Mouse (Mus musculus): ENCODE data around the gene Olfr898. TPM values are rescaled to one million over a fixed set of nuclear protein-coding genes. Genes with fewer than 3 reads are reported as not detected.

Olfr898 gene
- polyA plus RNA-seq (2015; fragmentation: Nextera tagmentation; extraction: Ambion mirVana) = not detected in 2 replicates

DNA sequence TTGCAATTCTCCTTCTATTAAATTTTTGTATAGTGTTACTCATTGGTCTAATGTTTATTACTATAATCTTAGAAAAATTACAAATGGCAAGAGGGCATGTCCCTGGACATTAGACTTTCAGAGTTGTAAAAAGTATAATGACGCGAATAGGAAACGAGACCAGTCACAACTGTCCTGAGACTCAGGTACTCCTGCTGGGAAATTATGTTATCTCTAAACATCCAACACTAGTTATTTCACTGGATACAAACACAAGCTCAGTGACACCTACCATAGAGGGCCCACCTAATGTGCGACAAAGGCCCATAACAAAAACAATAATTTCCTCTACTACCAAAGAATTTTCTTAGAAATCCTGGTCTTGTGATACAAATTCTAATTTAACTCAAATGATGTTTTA is at the start of gene Olfr898:
Olfr898 (plus strand) TSS at position 301 of the 400 bp plus-strand sequence.
- no peaks in the 10 kb centered on the region for H3K4me1 ChIP-seq (ENCODE audit: control insufficient read depth, insufficient read depth, low read length)
- WGBS = 94% methylated on average over 4 of the region's 4 CpGs
- H3K27me3 ChIP-seq (replicated peaks; ENCODE audit: control insufficient read depth, insufficient read depth, low read length) = no peaks in the 10 kb centered on the region
- H3K27ac ChIP-seq (ENCODE audit: low read length) = no peak within 1 kb of the TSS
- H3K4me3 ChIP-seq (ENCODE audit: low read length) = no peak within 1 kb of the TSS
- H3K4me2 ChIP-seq (ENCODE audit: low read depth, low read length) = no peak within 1 kb of the TSS
- no peak for ATAC-seq
- H3K9ac ChIP-seq (ENCODE audit: low read depth, low read length) = no peak within 1 kb of the TSS
- no peaks in the 10 kb centered on the region for H3K36me3 ChIP-seq (ENCODE audit: control insufficient read depth, insufficient read depth, low read length)
- H3K9me3 ChIP-seq (ENCODE audit: control insufficient read depth, low read length) = no peaks in the 10 kb centered on the region

DNA sequence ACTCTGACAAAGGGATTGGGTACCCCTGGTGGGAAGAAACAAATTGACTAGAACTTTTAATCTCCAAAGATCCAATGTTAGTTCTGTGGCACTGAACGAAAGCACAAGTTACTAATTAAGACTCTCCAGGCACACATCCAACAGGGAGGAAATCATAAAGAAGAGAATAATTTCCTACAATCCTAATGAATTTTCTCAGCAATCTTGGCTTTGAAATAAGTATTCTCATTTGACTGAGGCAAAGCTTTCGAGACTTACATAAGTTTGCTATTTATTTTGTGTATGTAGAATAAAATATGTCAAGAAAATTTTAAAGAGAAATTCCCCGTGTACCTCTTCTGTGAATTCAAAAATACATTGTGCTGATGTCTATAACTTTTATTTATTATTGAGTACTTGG is 19.5 kb upstream of the Olfr898 start, which contains the start of gene Olfr25:
Olfr25 (plus strand) TSS at position 301 of the 400 bp plus-strand sequence.
- H3K27me3 ChIP-seq (replicated peaks; ENCODE audit: control insufficient read depth, insufficient read depth, low read length) = no peaks in the 10 kb centered on the region
- 76% methylated on average over 3 of the region's 3 CpGs for WGBS
- ATAC-seq = no peak
- no peak within 1 kb of the TSS for H3K4me2 ChIP-seq (ENCODE audit: low read depth, low read length)
- no peaks in the 10 kb centered on the region for H3K4me1 ChIP-seq (ENCODE audit: control insufficient read depth, insufficient read depth, low read length)
- no peak within 1 kb of the TSS for H3K27ac ChIP-seq (ENCODE audit: low read length)
- no peaks in the 10 kb centered on the region for H3K9me3 ChIP-seq (ENCODE audit: control insufficient read depth, low read length)
- H3K4me3 ChIP-seq (ENCODE audit: low read length) = no peak within 1 kb of the TSS
- no peaks in the 10 kb centered on the region for H3K36me3 ChIP-seq (ENCODE audit: control insufficient read depth, insufficient read depth, low read length)
- H3K9ac ChIP-seq (ENCODE audit: low read depth, low read length) = no peak within 1 kb of the TSS

DNA sequence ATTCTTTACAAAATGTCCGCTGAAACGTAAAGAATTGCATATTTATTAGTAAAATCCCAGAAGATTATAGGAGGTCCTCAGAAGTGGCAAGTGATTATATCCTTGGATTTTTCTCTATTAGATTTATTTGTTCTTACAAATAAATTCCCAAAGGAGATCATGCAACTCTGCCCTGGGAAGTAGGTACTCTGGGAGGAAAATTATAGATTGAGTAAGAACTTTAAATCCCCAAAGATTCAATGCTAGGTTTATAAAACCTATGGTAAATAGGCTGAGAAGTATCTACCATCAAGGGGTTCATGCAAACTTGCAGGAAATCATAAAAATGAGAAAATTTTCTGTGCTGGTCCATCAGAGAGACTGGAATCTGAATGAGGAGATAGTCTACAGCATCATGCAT is 18.4 kb downstream of the Olfr898 start, which contains the start of gene Olfr250:
Olfr250 (plus strand) TSS at position 301 of the 400 bp plus-strand sequence.
- H3K9ac ChIP-seq (ENCODE audit: low read depth, low read length) = no peak within 1 kb of the TSS
- H3K4me1 ChIP-seq (ENCODE audit: control insufficient read depth, insufficient read depth, low read length) = no peaks in the 10 kb centered on the region
- H3K9me3 ChIP-seq (ENCODE audit: control insufficient read depth, low read length) = no peaks in the 10 kb centered on the region
- ATAC-seq = no peak
- no peaks in the 10 kb centered on the region for H3K27me3 ChIP-seq (replicated peaks; ENCODE audit: control insufficient read depth, insufficient read depth, low read length)
- 94% methylated on average over 2 of the region's 2 CpGs for WGBS
- no peak within 1 kb of the TSS for H3K4me3 ChIP-seq (ENCODE audit: low read length)
- no peak within 1 kb of the TSS for H3K4me2 ChIP-seq (ENCODE audit: low read depth, low read length)
- no peak within 1 kb of the TSS for H3K27ac ChIP-seq (ENCODE audit: low read length)
- no peaks in the 10 kb centered on the region for H3K36me3 ChIP-seq (ENCODE audit: control insufficient read depth, insufficient read depth, low read length)

DNA sequence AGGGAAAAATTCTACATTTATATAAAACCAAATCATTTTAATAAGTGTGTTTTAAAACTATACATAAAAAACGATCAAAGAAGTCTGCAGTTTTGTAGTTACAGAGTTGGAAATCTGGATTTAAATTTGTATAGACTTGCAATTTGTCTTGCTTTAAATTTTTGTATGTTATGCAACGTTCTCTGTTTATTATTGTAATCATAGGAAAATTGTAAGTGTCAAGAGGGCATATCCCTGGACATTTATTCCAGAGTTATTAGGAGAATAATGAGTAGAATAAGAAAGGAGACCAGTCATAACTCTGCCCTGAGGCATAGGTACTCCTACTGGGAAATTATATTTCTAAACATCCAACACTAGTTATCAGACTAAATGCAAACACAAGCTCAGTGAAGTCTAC is 28.6 kb downstream of the Olfr898 start, which contains the start of gene Olfr251:
Olfr251 (plus strand) TSS at position 301 of the 400 bp plus-strand sequence.
- H3K4me3 ChIP-seq (ENCODE audit: low read length) = no peak within 1 kb of the TSS
- no peaks in the 10 kb centered on the region for H3K36me3 ChIP-seq (ENCODE audit: control insufficient read depth, insufficient read depth, low read length)
- no peaks in the 10 kb centered on the region for H3K9me3 ChIP-seq (ENCODE audit: control insufficient read depth, low read length)
- no peak for ATAC-seq
- no peak within 1 kb of the TSS for H3K9ac ChIP-seq (ENCODE audit: low read depth, low read length)
- no peaks in the 10 kb centered on the region for H3K4me1 ChIP-seq (ENCODE audit: control insufficient read depth, insufficient read depth, low read length)
- H3K27me3 ChIP-seq (replicated peaks; ENCODE audit: control insufficient read depth, insufficient read depth, low read length) = no peaks in the 10 kb centered on the region
- 66% methylated on average over 2 of the region's 2 CpGs for WGBS
- H3K4me2 ChIP-seq (ENCODE audit: low read depth, low read length) = no peak within 1 kb of the TSS
- H3K27ac ChIP-seq (ENCODE audit: low read length) = no peak within 1 kb of the TSS

DNA sequence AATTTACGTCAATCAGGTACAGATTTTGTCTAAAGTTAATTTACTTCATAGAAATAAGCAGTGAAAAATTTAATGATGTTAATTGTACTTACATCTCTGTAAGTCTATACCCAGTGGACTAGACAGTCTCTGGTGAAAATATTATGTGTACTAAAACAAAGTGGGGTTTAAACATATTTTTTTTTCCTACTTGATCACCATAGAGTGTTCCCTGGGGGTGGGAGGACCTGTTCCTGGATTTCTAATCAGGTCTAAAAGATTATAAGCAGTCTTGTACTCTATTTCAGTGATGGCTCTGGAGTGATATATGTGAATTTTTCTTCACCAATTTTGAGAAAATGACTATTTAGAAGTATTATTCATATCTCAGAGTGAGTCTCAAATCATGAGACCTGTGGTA is 53.2 kb downstream of the Olfr898 start, which contains the start of gene Olfr147:
Olfr147 (plus strand) TSS at position 301 of the 400 bp plus-strand sequence.
- no peaks in the 10 kb centered on the region for H3K9me3 ChIP-seq (ENCODE audit: control insufficient read depth, low read length)
- H3K9ac ChIP-seq (ENCODE audit: low read depth, low read length) = no peak within 1 kb of the TSS
- H3K4me2 ChIP-seq (ENCODE audit: low read depth, low read length) = no peak within 1 kb of the TSS
- no peak within 1 kb of the TSS for H3K27ac ChIP-seq (ENCODE audit: low read length)
- whole genome bisulfite sequencing = 77% methylated on average over 1 of the region's 1 CpGs
- H3K27me3 ChIP-seq (replicated peaks; ENCODE audit: control insufficient read depth, insufficient read depth, low read length) = no peaks in the 10 kb centered on the region
- no peak for ATAC-seq
- no peaks in the 10 kb centered on the region for H3K36me3 ChIP-seq (ENCODE audit: control insufficient read depth, insufficient read depth, low read length)
- no peak within 1 kb of the TSS for H3K4me3 ChIP-seq (ENCODE audit: low read length)
- no peaks in the 10 kb centered on the region for H3K4me1 ChIP-seq (ENCODE audit: control insufficient read depth, insufficient read depth, low read length)

Other genes with a start within 250 kb of the Olfr898 start
- not detected in 2 replicates for gene Olfr888, start 240.3 kb upstream of the Olfr898 start, polyA plus RNA-seq (2015; fragmentation: Nextera tagmentation; extraction: Ambion mirVana)
- 0.04 TPM in 2 replicates for gene Olfr889, start 233.2 kb upstream of the Olfr898 start, polyA plus RNA-seq (2015; fragmentation: Nextera tagmentation; extraction: Ambion mirVana)
- not detected in 2 replicates for gene Olfr890, start 205.9 kb upstream of the Olfr898 start, polyA plus RNA-seq (2015; fragmentation: Nextera tagmentation; extraction: Ambion mirVana)
- gene Olfr891, start 167.6 kb upstream of the Olfr898 start, polyA plus RNA-seq (2015; fragmentation: Nextera tagmentation; extraction: Ambion mirVana) = not detected in 2 replicates
- not detected in 2 replicates for gene Olfr893, start 140.0 kb upstream of the Olfr898 start, polyA plus RNA-seq (2015; fragmentation: Nextera tagmentation; extraction: Ambion mirVana)
- not detected in 2 replicates for gene Olfr894, start 130.4 kb upstream of the Olfr898 start, polyA plus RNA-seq (2015; fragmentation: Nextera tagmentation; extraction: Ambion mirVana)
- not detected in 2 replicates for gene Olfr143, start 95.6 kb upstream of the Olfr898 start, polyA plus RNA-seq (2015; fragmentation: Nextera tagmentation; extraction: Ambion mirVana)
- gene Olfr895, start 80.6 kb upstream of the Olfr898 start, polyA plus RNA-seq (2015; fragmentation: Nextera tagmentation; extraction: Ambion mirVana) = not detected in 2 replicates
- not detected in 2 replicates for gene Olfr896-ps1, start 57.3 kb upstream of the Olfr898 start, polyA plus RNA-seq (2015; fragmentation: Nextera tagmentation; extraction: Ambion mirVana)
- not detected in 2 replicates for gene Olfr25, start 19.4 kb upstream of the Olfr898 start, polyA plus RNA-seq (2015; fragmentation: Nextera tagmentation; extraction: Ambion mirVana)
- gene Olfr250, start 18.5 kb downstream of the Olfr898 start, polyA plus RNA-seq (2015; fragmentation: Nextera tagmentation; extraction: Ambion mirVana) = not detected in 2 replicates
- gene Olfr251, start 28.7 kb downstream of the Olfr898 start, polyA plus RNA-seq (2015; fragmentation: Nextera tagmentation; extraction: Ambion mirVana) = not detected in 2 replicates
- gene Olfr147, start 53.3 kb downstream of the Olfr898 start, polyA plus RNA-seq (2015; fragmentation: Nextera tagmentation; extraction: Ambion mirVana) = not detected in 2 replicates
- not detected in 2 replicates for gene Olfr901, start 81.0 kb downstream of the Olfr898 start, polyA plus RNA-seq (2015; fragmentation: Nextera tagmentation; extraction: Ambion mirVana)
- gene Olfr902, start 99.2 kb downstream of the Olfr898 start, polyA plus RNA-seq (2015; fragmentation: Nextera tagmentation; extraction: Ambion mirVana) = not detected in 2 replicates
- gene Olfr904, start 114.7 kb downstream of the Olfr898 start, polyA plus RNA-seq (2015; fragmentation: Nextera tagmentation; extraction: Ambion mirVana) = not detected in 2 replicates
- not detected in 2 replicates for gene Olfr905, start 122.7 kb downstream of the Olfr898 start, polyA plus RNA-seq (2015; fragmentation: Nextera tagmentation; extraction: Ambion mirVana)
- not detected in 2 replicates for gene Olfr906, start 138.7 kb downstream of the Olfr898 start, polyA plus RNA-seq (2015; fragmentation: Nextera tagmentation; extraction: Ambion mirVana)
- not detected in 2 replicates for gene Olfr907, start 147.4 kb downstream of the Olfr898 start, polyA plus RNA-seq (2015; fragmentation: Nextera tagmentation; extraction: Ambion mirVana)
- not detected in 2 replicates for gene Olfr911-ps1, start 173.2 kb downstream of the Olfr898 start, polyA plus RNA-seq (2015; fragmentation: Nextera tagmentation; extraction: Ambion mirVana)
- not detected in 2 replicates for gene Olfr910, start 189.4 kb downstream of the Olfr898 start, polyA plus RNA-seq (2015; fragmentation: Nextera tagmentation; extraction: Ambion mirVana)
- gene Olfr912, start 231.8 kb downstream of the Olfr898 start, polyA plus RNA-seq (2015; fragmentation: Nextera tagmentation; extraction: Ambion mirVana) = not detected in 2 replicates
- not detected in 2 replicates for gene Olfr913, start 244.3 kb downstream of the Olfr898 start, polyA plus RNA-seq (2015; fragmentation: Nextera tagmentation; extraction: Ambion mirVana)

Data from intestine, embryonic 16.5 days (tissue).